Mouse (Mus musculus) liver, embryonic 13.5 days (tissue): ENCODE measurements around the gene Tesk2. TPM values are rescaled to one million over a fixed set of nuclear protein-coding genes. Genes with fewer than 3 reads are reported as not detected.
"Not testable (repeated sequence)": the region's sequence is repeated elsewhere in the genome, so short reads cannot be mapped to it uniquely, and the experiment has no call there.

Experiments used
- ATAC-seq: fragments of 200-750 bp; cut with Nextera tagmentation; 2 replicates; pipeline ENCODE4 v1.8.0; 2017; ENCODE audit warnings: low read depth, mild to moderate bottlenecking, moderate number of reproducible peaks, moderate library complexity
- DNase-seq: peaks from one replicate; pipeline ENCODE4 v3.0.0; 2022
- H3K27ac ChIP-seq: fragments of 300-500 bp; sonication (generic); 2 replicates; pipeline ENCODE4 v1.5.1; 2015; ENCODE audit warnings: moderate library complexity, mild to moderate bottlenecking, inconsistent platforms
- H3K27me3 ChIP-seq: fragments of 300-500 bp; sonication (generic); 2 replicates; pipeline ENCODE4 v1.6.1; 2015; ENCODE audit warnings: mild to moderate bottlenecking, inconsistent platforms
- H3K36me3 ChIP-seq: fragments of 300-500 bp; sonication (generic); 2 replicates; pipeline ENCODE4 v1.6.1; 2015; ENCODE audit warnings: mild to moderate bottlenecking, inconsistent platforms
- H3K4me1 ChIP-seq: fragments of 300-500 bp; sonication (generic); replicated peaks from 2 replicates; pipeline ENCODE4 v1.6.1; 2015; ENCODE audit warnings: inconsistent platforms
- H3K4me2 ChIP-seq: fragments of 300-500 bp; sonication (generic); 2 replicates; pipeline ENCODE4 v1.6.1; 2015; ENCODE audit warnings: inconsistent platforms, mild to moderate bottlenecking, moderate library complexity
- H3K4me3 ChIP-seq: fragments of 300-500 bp; sonication (generic); replicated peaks from 2 replicates; pipeline ENCODE4 v1.5.1; 2015; ENCODE audit warnings: mild to moderate bottlenecking, inconsistent platforms
- H3K9ac ChIP-seq: fragments of 300-500 bp; sonication (generic); 2 replicates; pipeline ENCODE4 v1.6.1; 2015; ENCODE audit warnings: mild to moderate bottlenecking, inconsistent platforms
- H3K9me3 ChIP-seq: fragments of 300-500 bp; sonication (generic); replicated peaks from 2 replicates; pipeline ENCODE4 v1.6.1; 2016; ENCODE audit warnings: inconsistent platforms
- WGBS: fragments of 180-500 bp; shearing (Covaris S2); methylation state at CpG from one replicate; pipeline ENCODE4 v1.1.7; 2015; ENCODE audit not compliant: insufficient replicate concordance; 5-methylcytosine and 5-hydroxymethylcytosine counted together
- polyA plus RNA-seq: library from polyadenylated mRNA; unstranded; fragments of >200 nt; fragmentation: Nextera tagmentation; extraction: Ambion mirVana; gene quantifications from 2 replicates; pipeline ENCODE4 v1.2.1, GENCODE M21; 2015

Gene Tesk2
- 2.1 and 2.5 TPM in 2 replicates for polyA plus RNA-seq

GRCm38 (mm10) chr4:116720343-116721097 lies at the start of gene Tesk2:
TSS of gene Tesk2 (plus strand) at chr4:116720948.
- Histone ChIP-seq H3K4me3 (peak within 1 kb of the TSS; percentile 84), H3K27me3 (0 out of 2 replicates have a peak, but pooled peaks cover 4% of the 10 kb centered on the region), H3K9ac (peak within 1 kb of the TSS; percentile 87), H3K4me2 (peak within 1 kb of the TSS; percentile 98), H3K9me3 (no peaks in the 10 kb centered on the region), H3K27ac (peak within 1 kb of the TSS; percentile 74), H3K36me3 (peaks cover 8% of the 10 kb centered on the region; the same call in 1 of the 2 replicates), H3K4me1 (peaks cover 22% of the 10 kb centered on the region)
- DNase-seq: peak; percentile 89
- under 1% methylated on average over 34 of the region's 34 CpGs for WGBS
- peak; percentile 92 for ATAC-seq

DNA sequence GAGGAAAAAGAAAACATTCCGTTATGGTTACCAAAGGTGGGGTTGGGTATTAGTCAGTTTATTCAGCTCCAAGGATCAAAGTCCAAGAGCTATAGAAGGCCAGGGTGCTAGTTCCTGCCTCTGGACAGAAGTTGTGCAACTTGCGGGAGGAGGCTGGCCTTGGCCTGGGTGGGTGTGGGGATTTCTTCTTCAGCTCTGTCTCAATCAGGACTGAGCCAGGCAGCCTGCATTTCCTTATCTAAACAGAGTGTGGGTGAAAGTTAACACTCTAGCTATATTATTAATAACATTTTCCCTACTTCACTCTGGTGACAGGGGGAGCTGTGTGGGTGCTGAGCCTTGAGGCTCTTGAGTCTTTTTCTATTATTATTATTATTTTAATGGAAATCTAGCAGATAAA lies 48.0 kb upstream of the Tesk2 start:
- DNase-seq: peak; percentile 60
- peak overlapping the region; percentile 27 for H3K4me2 ChIP-seq

DNA sequence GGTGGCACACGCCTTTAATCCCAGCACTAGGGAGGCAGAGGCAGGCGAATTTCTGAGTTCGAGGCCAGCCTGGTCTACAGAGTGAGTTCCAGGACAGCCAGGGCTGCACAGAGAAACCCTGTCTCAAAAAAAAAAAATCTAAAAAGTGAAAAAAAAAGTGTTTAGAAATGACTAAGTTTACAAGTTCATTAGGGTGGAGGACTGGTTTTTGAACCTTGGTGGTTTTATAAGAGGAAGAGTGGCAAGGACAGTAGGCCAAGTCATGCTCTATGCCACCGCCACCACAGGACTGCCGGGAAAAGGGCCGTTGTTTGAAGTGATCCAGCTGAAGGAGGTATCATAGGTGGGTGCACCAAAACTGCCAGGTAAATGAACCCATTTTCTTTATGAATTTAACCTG lies 46.0 kb upstream of the Tesk2 start:
- H3K9me3 ChIP-seq, H3K4me2 ChIP-seq, H3K36me3 ChIP-seq, ATAC-seq, H3K27me3 ChIP-seq, H3K9ac ChIP-seq, DNase-seq, H3K27ac ChIP-seq, H3K4me3 ChIP-seq: not testable (repeated sequence)
- H3K4me1 ChIP-seq: peaks cover 20% of the 10 kb centered on the region
- WGBS: 78% methylated on average over 6 of the region's 6 CpGs

More for the DNA sequence above, 48.0 kb upstream of the Tesk2 start:
- ATAC-seq: peak; percentile 88
- H3K27ac ChIP-seq: peak overlapping the region; percentile 50; the same call in 1 of the 2 replicates
- no peaks in the 10 kb centered on the region for H3K36me3 ChIP-seq
- no peaks in the 10 kb centered on the region for H3K9me3 ChIP-seq
- no peak overlapping the region for H3K4me3 ChIP-seq
- no peak overlapping the region for H3K9ac ChIP-seq
- no peaks in the 10 kb centered on the region for H3K27me3 ChIP-seq
- WGBS: 30% methylated on average over 2 of the region's 2 CpGs
- peaks cover 20% of the 10 kb centered on the region for H3K4me1 ChIP-seq

DNA sequence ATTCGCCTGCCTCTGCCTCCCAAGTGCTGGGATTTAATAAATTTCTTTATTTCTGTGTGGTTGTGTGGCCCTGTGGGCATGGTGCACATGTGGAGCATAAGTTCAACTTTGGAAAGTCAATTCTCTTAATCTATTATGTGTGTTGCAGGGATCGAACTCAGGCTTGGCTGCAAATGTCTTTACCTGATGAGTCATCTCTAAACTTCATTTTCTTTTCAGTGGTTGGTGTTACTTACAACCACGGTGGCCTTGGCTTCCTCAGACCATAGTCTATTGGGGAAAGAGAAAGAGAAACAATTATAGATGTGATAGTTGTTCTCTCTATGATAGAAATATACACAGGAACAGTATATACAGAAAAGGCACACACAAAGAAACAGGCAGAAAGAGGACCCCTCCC lies 44.7 kb upstream of the Tesk2 start:
- Histone ChIP-seq H3K9ac (no peak overlapping the region), H3K27ac (no peak overlapping the region), H3K4me1 (peaks cover 20% of the 10 kb centered on the region), H3K9me3 (no peaks in the 10 kb centered on the region), H3K4me2 (no peak overlapping the region), H3K36me3 (no peaks in the 10 kb centered on the region), H3K4me3 (no peak overlapping the region), H3K27me3 (peaks cover 3% of the 10 kb centered on the region; the same call in 1 of the 2 replicates)
- DNase-seq: no peak
- WGBS: 68% methylated on average over 3 of the region's 3 CpGs
- ATAC-seq: no peak

DNA sequence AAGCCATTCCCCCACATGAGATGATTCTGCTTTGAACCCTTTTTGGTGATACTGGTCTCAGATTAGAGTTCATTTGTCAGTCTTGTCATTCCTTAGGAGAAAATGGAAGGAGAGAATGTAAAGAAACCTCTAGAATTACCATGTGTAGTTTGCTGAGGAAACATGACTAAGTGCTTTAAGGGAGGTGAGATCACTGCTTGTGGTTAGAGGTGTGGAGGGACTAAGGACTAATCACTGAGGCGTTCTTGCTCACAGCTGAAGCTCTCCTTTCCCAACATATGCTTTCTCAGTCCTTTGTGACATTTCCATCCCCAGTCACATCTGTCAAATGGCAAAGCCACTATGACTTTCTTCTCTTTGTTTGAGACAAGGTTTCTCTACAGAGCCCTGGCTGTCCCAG lies 42.9 kb upstream of the Tesk2 start:
- peaks cover 16% of the 10 kb centered on the region for H3K4me1 ChIP-seq
- no peak overlapping the region for H3K9ac ChIP-seq
- H3K36me3 ChIP-seq: no peaks in the 10 kb centered on the region
- no peak overlapping the region for H3K4me2 ChIP-seq
- 43% methylated on average over 1 of the region's 1 CpGs for WGBS
- H3K27me3 ChIP-seq: peaks cover 3% of the 10 kb centered on the region; the same call in 1 of the 2 replicates
- no peaks in the 10 kb centered on the region for H3K9me3 ChIP-seq
- no peak for DNase-seq
- H3K27ac ChIP-seq: no peak overlapping the region
- H3K4me3 ChIP-seq: no peak overlapping the region
- ATAC-seq: no peak

DNA sequence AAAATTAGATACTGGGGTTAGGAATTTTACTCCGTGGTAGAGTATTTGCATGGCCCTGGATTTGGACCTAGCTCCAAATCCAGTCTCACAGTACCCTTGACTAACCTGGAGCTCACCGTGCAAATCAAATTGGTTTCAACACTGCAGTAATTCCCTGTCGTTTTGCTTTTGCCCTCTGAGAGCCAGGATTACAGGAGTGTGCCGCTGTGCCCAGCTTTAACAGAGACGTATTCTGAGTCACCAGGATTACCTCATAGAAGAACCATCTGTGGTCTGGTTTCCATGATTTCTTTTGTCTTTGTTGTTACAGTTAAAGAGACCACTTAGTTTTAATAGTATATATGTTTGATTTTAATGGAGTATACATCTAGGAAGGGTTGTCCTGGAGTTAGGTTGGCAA lies 41.6 kb upstream of the Tesk2 start:
- H3K4me1 ChIP-seq: peaks cover 17% of the 10 kb centered on the region
- DNase-seq (no peak), ATAC-seq (no peak)
- WGBS: 62% methylated on average over 5 of the region's 5 CpGs
- no peaks in the 10 kb centered on the region for H3K36me3 ChIP-seq
- no peak overlapping the region for H3K4me2 ChIP-seq
- H3K27ac ChIP-seq: no peak overlapping the region
- no peak overlapping the region for H3K4me3 ChIP-seq
- peaks cover 3% of the 10 kb centered on the region; the same call in 1 of the 2 replicates for H3K27me3 ChIP-seq
- H3K9me3 ChIP-seq: no peaks in the 10 kb centered on the region
- H3K9ac ChIP-seq: no peak overlapping the region

GRCm38 (mm10) chr4:116680521-116680920 lies 40.2 kb upstream of the Tesk2 start:
- not testable (repeated sequence) for H3K9me3 ChIP-seq, H3K27me3 ChIP-seq, H3K27ac ChIP-seq, H3K4me3 ChIP-seq, H3K9ac ChIP-seq, H3K36me3 ChIP-seq, H3K4me2 ChIP-seq, ATAC-seq, DNase-seq
- WGBS: 71% methylated on average over 4 of the region's 4 CpGs
- H3K4me1 ChIP-seq: peaks cover 30% of the 10 kb centered on the region

GRCm38 (mm10) chr4:116683957-116684356 lies 36.8 kb upstream of the Tesk2 start:
- WGBS: 18% methylated on average over 4 of the region's 4 CpGs
- no peak overlapping the region for H3K9ac ChIP-seq
- peaks cover 3% of the 10 kb centered on the region; the same call in 1 of the 2 replicates for H3K27me3 ChIP-seq
- peaks cover 14% of the 10 kb centered on the region for H3K36me3 ChIP-seq
- DNase-seq: no peak
- peak; percentile 16; the same call in 1 of the 2 replicates for ATAC-seq
- peak overlapping the region; percentile 85 for H3K4me2 ChIP-seq
- no peaks in the 10 kb centered on the region for H3K9me3 ChIP-seq
- H3K4me1 ChIP-seq: peaks cover 58% of the 10 kb centered on the region
- no peak overlapping the region; the same call in 1 of the 2 replicates for H3K4me3 ChIP-seq
- no peak overlapping the region for H3K27ac ChIP-seq

- no peak overlapping the region for H3K9ac ChIP-seq
- H3K4me3 ChIP-seq: peak overlapping the region; percentile 76; the same call in 1 of the 2 replicates
- H3K9me3 ChIP-seq: no peaks in the 10 kb centered on the region
- peaks cover 21% of the 10 kb centered on the region for H3K36me3 ChIP-seq
- H3K4me1 ChIP-seq: peaks cover 65% of the 10 kb centered on the region
- no peaks in the 10 kb centered on the region for H3K27me3 ChIP-seq
- H3K4me2 ChIP-seq: peak overlapping the region; percentile 85
- WGBS: 50% methylated on average over 2 of the region's 2 CpGs
- peak overlapping the region; percentile 91 for H3K27ac ChIP-seq
- no peak for DNase-seq
- ATAC-seq: no peak
Observed at GRCm38 (mm10) chr4:116684665-116685064, 36.1 kb upstream of the Tesk2 start.

DNA sequence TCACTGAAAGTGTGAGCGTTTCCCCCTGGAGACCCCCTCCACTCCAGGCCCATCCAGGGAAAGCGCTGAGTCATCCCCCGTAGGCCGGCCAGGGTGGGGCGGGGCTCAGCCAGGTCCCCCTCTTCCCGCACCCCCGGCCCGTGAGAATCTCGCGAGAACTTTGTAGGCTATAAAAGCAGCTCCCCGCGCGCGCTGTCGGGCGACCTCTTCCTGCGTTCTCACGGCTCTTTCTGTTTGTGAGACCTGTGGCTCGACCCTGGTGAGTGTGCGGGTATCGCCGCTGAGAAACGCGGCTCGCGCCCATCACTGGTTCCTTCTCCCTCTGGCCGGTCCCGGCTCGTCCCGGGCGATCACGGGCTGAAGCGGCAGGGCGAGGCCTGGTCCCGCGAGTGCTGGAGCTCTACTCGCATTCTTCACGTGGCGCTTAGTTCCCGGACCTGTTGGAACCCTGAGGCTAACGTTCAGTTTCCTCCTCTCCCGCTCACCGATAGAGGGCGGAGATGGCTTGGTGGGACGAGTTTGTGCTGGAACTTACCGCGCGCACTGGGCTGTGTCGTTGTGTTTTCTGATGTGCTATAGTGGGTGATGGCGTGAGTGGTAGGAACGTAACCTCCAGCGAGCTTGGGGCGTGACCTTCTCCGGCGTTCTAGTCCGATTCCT lies 35.2 kb upstream of the Tesk2 start, which contains the start of gene Prdx1:
Gene Prdx1, plus strand, starts transcription at position 143 of the 660 bp plus-strand sequence.
- WGBS: under 1% methylated on average over 56 of the region's 56 CpGs
- Histone ChIP-seq H3K27me3 (no peaks in the 10 kb centered on the region), H3K4me1 (peaks cover 66% of the 10 kb centered on the region), H3K27ac (peak within 1 kb of the TSS; percentile 91), H3K36me3 (peaks cover 27% of the 10 kb centered on the region), H3K9ac (peak within 1 kb of the TSS; percentile 85), H3K9me3 (no peaks in the 10 kb centered on the region), H3K4me2 (peak within 1 kb of the TSS; percentile 85), H3K4me3 (peak within 1 kb of the TSS; percentile 76)
- DNase-seq (peak; percentile 89), ATAC-seq (peak; percentile 89)

DNA sequence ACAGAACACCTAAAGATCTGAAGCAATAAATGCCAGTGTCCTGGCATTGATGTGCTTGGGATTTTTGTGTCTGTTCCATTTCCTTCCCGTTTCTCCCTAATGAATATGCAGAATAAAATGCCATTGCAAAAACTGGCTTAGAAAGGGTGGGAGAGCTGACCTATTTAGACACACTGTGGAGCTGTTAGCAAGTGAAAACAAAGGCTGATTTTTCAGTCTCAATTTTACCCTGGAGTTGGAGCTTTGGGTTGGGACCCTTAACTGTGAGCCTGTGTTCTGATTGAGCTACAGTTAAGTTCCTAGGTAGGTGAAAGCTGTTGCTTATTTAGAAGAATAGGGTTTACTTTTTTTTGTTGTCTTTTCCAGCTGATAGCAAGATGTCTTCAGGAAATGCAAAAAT lies 33.7 kb upstream of the Tesk2 start:
- ATAC-seq (no peak), DNase-seq (no peak)
- Histone ChIP-seq H3K27me3 (no peaks in the 10 kb centered on the region), H3K27ac (no peak overlapping the region), H3K4me1 (peaks cover 68% of the 10 kb centered on the region), H3K36me3 (peaks cover 39% of the 10 kb centered on the region), H3K4me2 (peak overlapping the region; percentile 85), H3K4me3 (peak overlapping the region; percentile 76), H3K9me3 (no peaks in the 10 kb centered on the region), H3K9ac (peak overlapping the region; percentile 85)
- 37% methylated on average over 1 of the region's 1 CpGs for WGBS
